Mouse (Mus musculus) gastrocnemius, postnatal 25 days (tissue): ENCODE results near the gene Gm20388. TPM values are rescaled to one million over a fixed set of nuclear protein-coding genes. Genes with fewer than 3 reads are reported as not detected.

Source experiments
- DNase-seq: peaks from one replicate; pipeline ENCODE4 v3.0.0; 2022
- total RNA-seq, 2 experiments: library from RNA; stranded (reverse); gene quantifications; 1 replicate in 1 of 2; 2 replicates in 1 of 2; pipeline ENCODE4 v1.2.3; 2021

Gene Gm20388
- total RNA-seq, 2 experiments from 2014 or later = 6.7 TPM; not detected in 1

DNA sequence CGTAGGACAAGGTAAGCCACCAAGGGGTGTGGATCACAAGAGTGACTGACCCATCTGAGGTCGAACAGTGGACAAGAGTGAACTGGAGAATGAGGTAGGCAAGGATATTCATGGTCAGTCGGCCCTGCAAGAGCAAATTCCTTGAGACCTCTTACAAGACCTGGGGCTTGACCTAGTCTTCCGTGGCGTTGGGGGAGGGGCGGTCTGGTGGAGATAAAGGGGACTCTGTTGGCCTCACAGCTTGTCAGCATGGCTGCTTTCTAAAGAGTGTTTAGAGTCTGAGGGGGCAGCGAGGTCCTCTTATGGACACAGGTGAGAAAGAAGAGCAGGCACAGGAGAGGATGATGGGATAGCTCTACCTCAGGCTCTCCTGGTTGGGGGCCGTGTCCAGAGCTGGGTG is 258.5 kb downstream of the Gm20388 start:
- no peak for DNase-seq

DNA sequence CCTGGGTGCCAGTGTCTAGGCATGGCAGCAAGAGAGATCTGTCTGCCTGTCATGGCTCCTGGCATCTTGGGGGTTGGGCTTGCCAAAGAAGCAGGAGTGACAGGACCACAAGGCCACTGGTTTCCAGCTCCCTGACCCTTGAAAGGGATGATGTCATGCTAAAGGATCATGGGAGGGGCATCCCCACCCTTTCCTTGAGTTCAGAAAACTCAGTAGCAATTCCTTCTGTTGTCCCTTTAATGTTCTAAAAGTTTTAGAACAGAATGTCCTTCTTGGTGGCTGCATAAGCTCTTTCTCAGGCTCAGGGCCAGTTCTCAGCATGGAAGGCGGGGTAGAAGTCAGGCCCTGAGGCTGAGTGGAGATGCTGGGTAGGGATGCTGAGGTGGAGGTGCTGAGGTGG is 262.6 kb downstream of the Gm20388 start:
- no peak for DNase-seq

DNA sequence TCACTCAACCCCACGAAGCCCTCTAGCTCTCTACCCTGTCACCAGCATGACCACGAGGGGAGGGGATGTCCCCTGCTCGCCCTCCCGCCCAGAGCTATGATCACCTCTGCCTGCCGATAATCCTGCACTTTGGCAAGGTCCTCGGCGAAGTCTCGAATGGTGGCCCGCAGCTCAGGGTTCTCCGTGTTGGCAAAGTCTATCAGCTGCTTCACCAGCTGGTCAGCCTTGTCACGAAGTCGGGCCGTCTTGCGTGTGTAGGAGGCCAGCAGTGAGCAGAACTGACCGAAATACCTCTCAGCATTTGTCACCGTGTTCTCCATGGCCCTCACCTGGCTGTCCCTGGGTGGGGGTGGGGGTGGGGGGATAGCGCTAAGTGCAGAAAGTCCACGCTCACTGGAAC is 264.0 kb downstream of the Gm20388 start:
- DNase-seq = no peak

DNA sequence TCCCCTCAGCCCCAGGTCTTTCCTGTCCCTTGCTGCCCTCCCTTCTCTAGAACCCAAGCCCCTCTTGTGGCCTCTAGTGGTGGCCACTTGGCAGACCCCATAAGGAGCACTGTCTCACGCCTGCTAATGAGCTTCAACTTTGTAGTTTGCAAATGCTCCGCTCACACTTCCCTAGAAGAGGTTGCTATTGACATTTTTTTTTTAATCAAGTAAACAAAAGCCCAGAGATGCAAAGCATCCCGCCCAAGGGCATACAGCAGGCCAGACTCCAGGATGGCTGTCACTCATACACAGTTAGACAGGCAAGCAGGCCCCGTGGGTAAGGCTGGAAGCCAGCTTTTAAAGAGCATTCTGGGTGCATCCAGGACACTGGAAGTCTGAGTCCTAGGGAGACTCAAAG is 266.0 kb downstream of the Gm20388 start:
- DNase-seq = no peak

DNA sequence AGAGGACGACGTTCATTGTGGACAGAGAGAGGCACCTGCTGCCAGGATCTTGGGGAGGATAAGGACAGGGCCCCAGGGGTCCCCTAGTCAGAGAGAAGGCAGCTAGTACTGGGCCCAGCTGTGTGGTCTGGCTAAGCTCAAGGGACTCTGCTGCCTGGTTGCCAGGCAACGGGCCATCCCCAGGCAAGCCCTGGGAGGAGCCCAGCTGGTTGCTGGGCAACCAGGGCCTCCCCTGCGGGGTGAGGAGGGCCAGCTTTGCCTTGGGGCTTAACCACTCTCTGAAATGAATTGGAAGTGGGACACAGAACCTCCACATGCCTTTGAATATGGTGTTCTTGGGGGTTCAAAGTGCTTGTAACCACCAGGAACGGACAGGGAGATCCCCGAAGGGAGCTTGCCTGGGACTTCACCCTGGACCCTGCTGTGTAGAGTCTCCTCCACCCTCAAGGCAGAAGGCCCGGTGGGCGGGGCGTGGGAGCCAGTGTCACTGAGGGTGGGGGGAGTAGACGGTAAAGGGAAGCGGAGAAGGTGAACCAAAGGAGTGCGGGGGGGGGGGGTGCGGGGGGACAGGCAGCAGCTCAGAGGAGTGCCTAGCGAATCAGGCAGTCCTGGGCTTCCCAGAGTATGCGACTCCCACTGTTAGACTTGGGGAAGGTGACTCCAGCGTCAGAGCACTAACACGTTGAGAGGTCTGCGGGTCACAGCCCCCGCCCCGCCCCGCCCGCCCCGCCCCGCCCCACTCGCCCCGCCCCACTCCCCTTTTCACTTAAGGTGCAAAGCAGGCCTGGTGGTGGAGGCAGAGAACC is 266.9 kb downstream of the Gm20388 start, which contains the start of gene Fam92b:
Gene Fam92b, minus strand, starts transcription at position 149 of the 806 bp plus-strand sequence.
- peak; percentile 52 for DNase-seq

DNA sequence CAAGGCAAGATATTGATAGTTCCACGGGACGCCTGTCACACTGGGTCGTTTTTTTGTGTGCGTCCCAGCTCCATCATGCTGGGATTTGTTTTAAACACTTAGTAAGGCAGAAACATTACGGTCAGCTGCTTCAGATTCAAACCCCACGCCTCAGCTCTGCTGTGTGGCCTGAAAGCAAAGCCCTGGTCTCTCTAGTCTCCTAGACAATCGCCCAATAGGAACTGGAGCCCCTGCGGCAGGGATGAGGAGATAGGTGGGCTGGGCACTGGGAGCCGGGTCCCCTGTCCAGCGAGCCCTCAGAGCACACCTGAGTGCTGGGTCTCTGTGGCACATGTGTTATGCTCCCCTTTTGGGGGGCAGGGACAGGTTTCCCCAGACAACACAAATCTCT is 267.5 kb downstream of the Gm20388 start:
- no peak for DNase-seq

DNA sequence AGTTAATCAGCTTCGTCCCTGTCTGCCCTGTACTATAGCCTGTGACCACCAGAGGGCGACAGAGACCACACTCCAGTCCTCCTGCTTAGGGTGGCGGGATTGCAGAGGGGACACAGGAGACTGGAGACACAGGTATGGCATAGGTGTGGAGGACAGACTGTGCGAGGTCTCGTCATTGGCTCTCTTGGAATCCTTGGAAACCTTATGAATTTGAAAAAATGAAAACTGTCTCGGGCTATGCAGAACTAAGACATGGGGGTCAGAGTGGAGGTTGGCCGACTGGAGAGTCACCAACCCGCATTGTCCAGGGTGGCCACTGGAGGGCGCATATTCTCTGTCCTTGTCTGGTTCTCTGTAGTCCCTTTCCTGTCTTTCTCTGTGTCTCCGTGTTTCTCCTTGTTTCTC is 268.4 kb downstream of the Gm20388 start:
- peak; percentile 86 for DNase-seq

DNA sequence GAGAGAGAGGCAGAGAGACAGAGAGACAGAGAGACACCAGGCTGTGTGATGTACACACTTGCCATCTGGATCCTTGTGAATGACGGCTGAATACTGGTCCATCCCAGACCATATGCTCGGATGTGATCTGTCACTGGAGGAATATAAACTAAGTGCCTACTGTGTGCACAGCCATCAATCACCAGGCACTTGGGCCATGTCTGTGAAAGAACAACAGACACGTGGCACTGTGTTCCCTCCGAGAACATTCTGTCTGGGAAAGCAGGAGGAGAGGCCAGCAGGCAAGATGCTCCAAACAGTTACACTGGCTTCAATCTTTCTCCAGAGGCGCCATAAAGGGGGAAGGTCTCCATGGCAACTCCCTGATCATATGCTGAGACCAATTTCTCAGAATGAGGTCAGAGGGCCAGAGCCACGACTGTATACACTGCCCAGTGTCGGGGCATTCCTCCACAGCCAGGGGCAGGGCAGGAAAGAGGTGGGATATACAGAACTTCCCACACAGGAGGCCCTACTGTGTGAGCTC is 269.9 kb downstream of the Gm20388 start:
- DNase-seq = no peak

DNA sequence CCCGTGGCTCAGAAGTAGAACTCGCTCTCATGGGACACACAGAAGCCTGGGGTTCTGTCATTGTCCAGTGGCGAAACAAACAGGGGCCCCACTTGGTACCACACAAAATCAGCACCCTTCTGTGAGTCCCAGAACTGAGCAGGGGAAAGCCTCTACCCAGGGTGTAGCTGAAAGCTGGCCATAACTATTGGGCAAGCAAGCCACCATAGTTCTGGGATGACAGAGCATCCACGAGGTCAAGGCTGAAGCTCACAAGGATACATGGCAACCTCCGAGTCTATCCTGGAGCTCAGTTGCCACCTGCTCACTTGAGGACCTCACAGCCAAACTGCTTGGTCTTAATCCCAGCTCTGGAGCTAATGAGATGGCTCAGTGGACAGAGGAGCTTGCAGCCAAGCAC is 270.6 kb downstream of the Gm20388 start:
- no peak for DNase-seq

DNA sequence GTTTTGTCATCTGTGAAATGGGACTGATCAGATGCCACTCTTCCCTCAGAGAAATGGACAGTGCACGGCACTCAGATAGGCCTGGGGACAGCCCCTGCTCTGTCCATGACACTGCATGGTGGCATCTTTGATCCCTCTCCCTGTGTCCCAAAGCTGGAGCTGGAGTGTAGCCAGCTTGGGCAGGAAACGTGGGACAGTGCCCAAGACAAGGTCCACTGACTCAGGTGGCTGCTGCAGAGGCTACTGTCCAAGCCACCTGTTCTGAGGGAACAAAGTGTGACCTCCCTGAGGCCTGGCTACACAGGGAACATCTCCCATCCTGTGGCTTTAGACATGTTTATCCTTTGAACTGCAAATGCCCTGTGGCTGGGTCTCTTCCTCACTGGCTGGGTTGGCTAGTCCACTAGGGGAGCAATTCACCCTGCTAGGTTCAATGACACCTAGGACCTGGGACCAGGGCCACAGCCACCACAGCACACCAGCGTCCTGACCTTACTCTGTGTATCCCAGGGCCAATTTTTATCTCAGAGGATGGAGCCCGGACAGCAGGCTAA is 271.3 kb downstream of the Gm20388 start:
- DNase-seq = no peak

DNA sequence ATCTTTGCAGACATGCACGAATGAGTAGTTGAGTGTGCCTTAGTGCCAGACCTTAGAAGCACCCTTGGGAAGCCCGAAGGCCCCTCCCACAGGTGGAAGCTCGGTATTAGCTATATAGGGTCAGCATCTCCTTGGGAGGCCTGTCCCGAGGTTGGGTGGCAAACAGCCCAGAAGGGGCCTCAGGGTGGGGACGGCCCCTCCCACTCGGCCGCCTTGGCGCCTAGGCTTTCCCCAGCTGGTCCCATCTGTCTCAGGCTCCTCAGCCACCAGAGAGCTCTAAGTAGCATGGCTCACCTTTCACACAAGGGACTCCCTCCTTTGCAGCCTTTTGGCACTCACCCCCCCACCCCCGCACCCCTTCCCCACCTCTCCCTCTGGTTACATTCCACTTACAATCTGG is 273.7 kb downstream of the Gm20388 start:
- DNase-seq = peak; percentile 55

DNA sequence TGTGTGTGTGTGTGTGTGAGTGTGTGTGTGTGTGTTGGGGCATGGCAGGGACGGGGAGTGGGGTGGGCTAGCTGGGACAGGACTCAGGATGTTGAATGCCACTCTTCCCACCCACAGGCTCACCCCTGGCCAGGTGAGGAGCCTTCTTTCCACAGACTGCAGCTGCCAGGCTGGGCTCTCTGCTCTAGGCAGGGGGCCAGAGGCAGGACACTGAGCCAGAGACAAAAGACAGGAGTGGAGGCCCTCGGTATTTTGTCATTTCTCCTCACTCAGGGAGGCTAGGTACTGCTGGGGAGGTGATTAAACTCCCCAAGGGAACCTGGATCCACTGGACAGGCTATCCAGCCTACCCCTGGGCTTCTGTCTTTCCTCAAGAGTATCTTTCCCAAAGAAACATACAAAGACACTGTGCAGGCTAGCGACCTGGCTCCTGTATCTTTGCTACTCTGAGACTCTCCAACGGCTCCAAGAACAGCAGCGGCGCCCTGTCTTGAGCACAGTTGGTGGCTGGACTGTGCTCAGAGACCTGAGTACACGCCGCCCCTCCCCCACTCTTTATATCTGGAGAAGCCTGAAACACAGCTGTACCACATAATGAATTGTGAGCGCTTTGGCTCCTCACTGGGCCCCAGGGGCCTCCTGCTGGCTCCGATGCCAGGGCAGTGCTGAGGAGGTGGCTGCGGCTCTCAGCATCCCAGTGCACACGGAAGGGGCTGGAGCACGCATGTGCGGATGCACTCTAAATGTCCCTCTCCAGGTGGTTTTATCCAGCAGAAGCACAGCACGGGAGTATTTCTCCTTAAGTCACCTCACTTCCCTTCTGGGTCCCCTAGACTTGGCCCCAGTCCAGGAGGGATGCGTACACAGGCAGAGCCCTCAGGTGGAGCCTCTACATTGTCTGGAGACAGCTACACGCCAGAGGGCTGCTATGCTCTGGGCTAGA is 274.5 kb downstream of the Gm20388 start:
- peak; percentile 60 for DNase-seq

DNA sequence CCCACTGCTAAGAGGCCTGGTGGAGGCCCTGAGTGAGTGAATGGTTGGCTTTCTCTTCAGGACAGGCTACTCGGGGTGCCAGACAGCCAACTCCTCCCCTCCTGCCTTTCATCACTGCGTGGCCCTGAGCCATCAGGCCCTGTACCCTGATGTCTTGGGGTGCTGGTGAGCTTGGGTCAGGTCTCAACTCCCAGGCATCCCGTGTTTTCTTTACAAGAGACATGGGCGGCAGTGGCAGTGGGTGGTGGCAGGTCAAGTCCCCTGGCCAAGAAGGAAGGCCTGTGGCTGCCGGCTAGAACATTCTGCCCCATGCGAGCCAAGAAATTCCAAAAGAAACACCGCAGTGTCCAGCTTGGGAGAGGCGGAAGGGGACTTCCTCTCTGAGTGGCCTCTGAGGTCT is 275.8 kb downstream of the Gm20388 start:
- peak; percentile 80 for DNase-seq

DNA sequence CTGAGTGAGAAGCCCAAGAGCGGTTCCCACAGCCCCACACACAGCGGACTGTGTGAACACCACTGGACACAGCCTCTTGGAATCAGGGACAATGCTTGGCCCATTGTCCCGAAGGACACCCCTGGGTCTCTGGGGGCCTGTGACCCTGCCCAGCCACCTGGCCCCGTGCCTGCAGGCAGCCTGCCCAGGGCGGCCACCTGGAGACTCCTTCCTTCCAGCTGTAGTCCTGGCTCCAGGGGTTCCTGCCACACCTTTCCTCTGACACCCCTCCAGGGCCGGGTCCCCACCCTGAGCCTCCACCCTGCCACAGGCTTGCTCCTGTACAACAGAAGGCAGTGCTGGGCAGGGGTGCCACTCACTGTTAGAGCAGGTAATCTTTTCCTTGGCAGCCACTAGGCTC is 277.9 kb downstream of the Gm20388 start:
- peak; percentile 77 for DNase-seq

DNA sequence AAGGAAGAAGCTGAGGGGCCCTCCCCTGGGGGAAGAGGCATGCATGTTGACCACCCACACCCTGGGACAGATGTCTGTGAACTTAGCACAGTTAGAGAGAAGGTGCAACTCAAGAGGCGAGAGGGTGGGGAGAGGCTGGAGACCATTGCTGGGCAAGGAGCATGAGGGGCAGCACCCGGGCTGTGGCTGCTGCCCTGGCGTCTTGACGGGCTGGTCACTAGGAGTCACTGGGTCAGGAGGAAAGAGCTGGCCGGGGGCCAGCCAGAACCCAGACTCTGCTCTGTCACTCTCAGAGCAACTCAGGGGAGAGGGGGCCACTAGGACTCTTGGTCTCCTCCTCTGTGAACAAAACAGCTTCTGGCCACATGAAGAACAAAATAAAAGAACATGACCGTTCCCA is 278.8 kb downstream of the Gm20388 start:
- no peak for DNase-seq

DNA sequence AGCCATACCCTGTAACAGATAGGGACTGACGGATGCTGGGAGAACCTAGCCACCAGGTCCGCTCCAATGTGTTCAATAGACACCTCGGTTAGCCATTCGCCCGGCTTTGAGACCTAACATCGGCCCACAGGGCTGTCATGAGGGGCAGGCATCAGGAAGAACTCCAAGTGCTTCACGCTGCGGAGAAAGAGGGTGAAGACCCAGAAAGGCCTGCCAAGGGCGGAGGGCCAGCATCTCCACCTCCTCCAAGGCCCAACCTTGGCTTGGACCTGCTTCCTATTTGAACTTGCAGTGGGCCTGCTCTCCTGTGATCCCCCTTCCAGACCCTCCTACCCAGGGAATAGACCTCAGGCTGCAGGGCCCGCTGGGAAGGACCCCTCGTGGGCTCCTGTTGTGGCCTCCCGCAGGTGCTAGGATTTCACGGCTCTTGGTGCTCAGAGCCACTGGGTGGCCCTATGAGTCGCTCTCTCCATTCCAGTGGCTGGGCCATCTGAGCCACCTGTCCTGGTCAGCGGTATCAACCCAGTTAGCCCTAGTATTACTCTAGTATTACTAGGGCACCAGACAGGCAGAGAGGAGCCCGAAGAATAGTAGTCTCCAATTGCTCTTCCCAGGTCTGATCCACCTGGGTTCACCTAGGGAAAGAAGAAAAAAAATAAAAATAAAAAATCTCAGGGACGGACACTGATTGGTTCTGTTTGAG is 279.6 kb downstream of the Gm20388 start:
- peak; percentile 54 for DNase-seq

DNA sequence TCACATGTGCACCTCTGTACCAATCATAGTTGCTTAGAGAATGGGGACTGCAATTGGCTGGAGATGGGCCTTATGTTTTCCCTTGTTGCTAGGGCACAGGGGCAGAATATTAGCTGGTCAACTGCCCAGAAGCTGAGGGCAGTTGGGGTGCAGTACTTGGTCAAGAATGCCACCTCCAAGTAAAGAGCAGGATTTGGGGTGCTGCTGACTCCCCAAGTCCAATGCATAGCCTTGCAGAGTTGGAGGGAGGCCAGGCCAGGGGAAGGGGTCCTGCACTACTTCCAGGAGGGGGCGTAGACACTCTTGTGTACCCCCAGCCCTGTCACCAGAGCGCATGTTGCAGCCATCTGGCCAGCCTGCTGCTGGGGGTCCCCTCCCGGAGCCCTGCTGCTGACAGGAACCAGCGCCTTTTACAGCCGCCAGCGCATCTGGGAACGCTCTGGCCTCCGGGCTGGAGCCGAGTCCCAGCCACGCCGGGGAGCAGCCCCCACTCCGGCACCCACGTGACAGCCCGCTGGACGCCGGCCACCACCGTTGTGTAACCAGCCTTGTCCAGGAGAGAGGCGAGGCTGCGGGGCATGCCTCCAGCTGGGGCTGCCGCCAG is 280.3 kb downstream of the Gm20388 start:
- peak; percentile 97 for DNase-seq

DNA sequence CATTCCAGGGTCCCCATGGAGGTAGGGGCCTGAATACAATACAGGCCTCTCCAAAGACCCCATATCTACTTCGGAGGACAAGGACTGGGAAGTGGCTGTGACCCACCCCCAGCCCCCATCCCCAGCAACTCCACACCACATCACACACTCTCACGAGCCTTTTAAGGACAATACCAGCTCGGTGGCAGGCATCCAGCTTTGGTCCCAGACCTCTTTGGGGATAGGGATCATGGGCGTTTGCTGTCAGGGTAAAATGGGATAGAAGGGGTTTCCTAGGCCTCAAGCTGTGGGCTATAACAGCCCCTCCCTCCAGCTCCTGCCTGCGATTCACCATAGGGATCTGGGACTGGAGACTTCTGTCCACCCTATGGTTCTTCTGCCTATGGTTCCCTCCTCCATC is 281.0 kb downstream of the Gm20388 start:
- DNase-seq = no peak

DNA sequence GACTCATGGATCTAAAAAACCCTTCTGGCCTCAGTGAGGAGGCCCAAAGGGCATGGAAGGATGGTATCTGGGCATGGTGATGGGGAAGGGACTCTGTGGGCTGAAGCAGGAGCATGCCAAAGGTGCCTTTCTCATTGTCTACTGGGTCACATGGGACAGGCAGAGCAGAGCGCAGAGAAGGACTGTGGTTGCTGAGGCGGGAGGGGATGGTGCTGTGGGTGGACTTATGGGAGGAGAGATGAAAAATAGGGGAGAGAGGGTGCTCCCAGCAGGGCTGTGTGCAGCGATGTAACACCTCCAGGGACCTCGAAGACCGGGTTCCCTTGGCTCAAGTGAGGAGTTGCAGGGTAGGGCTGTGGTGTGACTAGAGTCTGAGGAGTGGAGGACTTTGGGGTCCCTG is 281.5 kb downstream of the Gm20388 start:
- DNase-seq = no peak

DNA sequence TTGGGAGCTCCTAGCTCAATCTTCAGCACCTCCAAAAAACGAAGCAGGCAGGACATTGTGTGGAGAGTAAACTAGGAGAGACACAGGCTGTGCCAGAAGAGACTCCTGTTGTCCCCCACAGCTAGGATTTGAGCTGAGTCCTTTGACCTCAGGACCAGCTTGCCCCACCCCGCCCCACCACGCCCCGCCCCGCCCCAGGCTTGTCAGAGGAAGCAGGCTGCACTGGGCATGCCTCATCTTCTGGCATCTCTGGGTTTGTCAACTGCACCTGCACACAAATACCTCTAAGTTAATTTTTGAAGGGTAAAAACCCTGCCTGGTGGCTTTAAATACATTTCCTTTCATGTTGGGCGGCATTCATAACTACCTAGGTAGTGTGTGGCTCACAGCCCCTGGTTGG is 290.7 kb downstream of the Gm20388 start:
- DNase-seq = no peak

DNA sequence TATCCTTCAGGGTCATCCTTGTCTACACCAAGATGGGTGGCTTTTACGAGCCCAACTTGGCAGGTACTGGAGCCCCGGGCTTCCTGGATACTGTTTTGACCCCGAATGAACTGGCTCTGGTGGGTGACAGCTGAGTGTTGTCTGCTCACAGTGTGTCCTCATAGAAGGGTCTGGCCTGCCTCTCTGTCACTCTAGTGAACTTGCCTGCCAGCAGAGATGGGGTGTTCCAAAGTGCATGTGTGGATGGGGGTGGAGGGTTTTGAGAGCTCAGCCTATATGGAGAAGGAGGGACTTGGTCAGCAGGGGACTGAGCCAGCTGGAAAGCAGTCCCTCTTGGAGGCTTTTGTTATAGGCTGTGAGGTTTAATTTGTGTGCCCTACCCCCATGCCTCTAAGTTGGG is 291.9 kb downstream of the Gm20388 start:
- no peak for DNase-seq
